Mouse (Mus musculus) fat pad, adult 2 months (tissue): ENCODE measurements around the gene Rgs7.

Experiments
- DNase-seq: peaks from one replicate; pipeline ENCODE4 v3.0.0-alpha.2; 2011; ENCODE audit warnings: low read depth, low spot score; ENCODE audit errors: extremely low read depth

Gene Rgs7

DNA sequence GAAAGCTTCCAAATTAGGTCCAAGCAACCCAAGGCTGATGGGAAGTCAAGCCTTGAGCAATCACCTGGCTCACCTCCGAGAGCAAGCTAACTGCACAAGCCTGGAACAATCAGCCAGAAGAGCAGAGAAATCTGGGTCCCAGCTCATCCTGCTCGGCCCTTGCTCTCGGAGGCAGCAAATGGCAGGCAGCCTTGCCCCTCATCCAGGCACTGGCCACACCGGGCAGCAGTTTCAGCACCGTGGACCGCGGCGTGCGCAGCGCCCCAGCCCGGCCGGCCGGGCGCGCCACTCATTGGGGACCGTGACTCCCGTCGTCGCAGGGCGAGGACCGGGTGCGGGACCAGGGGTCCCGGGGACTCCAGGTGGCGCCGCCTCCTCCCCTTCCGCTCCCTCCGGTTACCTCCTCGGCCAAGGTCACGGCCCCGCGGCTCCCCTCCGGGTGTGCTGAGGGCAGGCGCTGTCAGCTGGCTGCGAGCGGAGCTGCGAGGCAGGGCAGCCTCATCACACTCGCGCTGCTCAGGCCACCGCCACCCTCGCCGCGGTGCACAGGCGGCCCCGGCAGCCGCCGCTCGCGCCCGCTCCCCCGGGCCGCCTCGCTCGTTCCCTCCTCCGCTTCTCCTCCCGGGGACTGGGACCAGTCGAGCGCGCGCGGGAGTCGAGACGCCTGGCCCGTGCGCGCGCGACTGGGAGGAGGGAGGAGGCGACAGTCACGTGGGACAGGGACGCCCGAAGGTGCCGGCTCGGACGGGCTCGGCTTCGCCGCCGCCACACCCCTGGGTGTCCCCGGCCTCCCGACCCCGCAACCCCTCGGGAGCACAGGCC is at the start of gene Rgs7:
Gene Rgs7, minus strand, starts transcription at position 640 of the 822 bp plus-strand sequence.
- DNase-seq = no peak

DNA sequence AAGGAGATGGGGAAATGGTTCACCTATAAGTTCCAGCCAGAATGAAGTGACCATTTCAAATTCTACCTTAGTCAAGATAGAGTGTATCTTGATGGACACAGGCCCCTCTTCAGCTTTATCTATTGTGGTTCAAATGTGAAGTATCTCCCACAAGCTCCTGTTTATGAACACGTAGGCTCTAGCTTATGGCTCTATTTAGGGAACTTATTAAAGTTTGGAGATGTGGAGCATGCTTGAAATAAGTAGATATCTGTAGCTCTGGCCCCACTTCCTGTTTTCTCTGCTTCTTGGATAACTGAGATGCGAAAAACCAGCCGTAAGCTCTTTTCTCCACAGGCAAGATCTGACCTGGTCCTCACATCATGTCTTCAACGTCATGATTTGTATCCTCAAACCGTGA is 48.4 kb upstream of the Rgs7 start:
- no peak for DNase-seq

DNA sequence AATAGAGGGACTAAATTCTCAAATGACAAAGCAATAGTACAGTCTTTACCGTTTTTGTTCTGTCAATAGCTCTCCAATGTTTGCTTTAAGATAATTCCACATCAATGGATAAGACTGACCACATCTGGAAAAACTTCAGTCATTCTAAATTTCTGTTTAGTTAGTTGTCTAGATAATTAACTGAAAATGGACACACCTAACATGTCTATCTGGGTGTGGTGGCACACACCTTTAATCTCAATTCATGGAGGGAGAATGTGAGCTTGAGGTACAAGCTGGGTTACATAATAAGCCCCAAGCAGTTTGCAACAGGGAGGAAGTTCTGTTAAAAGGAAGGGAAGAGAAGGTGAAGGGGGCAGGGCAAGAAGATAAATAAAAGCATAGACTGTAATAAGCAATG is 45.0 kb upstream of the Rgs7 start:
- DNase-seq = no peak

DNA sequence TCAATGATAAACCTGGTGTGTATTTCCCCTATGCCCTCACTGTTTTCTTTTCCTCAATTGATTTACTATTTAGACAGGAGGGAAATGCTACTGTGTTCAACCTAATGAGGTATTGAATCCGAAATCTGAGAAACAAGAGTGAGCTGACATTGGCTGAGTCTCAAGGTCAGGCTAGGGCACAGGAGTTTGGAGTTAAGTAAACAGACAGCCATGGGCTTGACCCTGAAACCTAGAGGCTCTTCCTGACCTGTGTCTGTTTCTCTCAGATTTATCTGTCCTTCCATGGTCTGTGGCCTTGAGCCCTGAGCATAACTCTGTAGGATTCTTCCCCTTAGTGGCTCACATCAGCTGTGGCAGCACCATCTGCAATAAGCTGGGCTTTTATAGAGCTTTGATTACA is 37.6 kb upstream of the Rgs7 start:
- DNase-seq = no peak

DNA sequence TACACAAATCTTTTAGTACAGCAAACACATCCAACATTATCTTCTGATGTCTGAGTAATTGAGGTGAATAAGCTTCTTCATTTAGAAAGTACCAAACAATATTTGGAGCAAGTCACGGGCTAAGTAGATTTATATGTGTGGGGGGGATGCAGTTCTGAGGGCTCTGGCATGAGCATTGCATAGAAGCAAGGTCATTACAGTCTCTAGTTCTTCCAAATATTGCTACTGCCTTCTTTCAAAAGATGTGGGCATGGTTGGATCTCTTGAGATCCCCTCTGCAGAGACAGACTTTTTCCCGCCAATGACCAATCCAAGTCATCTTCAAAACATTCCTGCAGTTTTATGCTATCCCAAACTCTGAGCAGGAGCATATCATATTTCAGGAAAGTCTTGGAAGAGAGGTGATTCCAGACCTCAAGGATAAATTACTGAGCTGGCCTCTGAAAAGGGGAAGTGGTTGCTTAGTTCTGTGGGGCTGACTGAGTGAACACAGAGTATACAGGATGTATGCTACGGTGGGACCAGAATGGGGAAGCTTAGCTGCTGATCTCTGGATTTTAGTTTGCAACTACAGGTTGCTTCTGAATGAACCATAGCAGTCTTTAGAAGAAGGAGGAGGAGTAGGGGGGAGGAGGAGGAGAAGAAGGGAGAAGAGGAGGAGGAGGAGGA is 32.5 kb upstream of the Rgs7 start:
- no peak for DNase-seq

DNA sequence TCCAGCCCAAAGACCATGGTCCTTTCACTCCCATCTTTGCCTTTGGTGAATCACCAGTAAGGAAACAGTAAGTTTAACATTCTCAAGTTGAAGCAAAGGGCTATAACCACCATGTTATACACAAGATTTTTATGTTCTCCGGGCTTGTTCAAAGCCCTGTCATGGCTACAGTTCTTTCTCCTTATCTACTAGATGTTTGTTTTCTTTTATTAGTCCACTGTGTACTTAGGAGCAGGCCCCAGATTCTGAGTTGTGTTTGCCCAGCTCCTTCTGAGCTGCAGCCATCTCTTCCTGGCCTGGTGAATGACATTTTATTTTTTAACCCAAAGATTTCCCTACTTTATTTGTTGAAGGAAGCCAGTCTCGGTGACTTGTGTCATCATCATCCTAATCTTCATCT is 31.3 kb upstream of the Rgs7 start:
- no peak for DNase-seq

DNA sequence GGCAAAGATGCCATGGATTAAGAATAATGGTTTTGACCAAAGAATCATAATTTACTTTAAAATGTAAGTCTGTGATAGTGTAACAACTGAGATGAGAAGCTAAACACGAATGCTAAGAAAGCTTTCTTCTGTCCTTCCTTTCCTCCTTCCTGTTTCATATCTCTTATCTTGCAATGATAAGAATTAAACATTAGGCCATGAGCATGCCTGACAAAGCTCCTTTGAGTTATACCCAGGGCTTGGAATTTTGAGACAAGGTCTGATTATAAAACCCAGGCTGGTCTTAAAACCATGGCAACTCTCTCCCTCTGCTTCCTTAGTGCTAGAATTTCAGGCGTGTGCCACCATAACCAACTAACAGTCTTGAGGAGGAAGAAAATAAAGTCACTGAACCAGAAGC is 22.2 kb upstream of the Rgs7 start:
- no peak for DNase-seq

DNA sequence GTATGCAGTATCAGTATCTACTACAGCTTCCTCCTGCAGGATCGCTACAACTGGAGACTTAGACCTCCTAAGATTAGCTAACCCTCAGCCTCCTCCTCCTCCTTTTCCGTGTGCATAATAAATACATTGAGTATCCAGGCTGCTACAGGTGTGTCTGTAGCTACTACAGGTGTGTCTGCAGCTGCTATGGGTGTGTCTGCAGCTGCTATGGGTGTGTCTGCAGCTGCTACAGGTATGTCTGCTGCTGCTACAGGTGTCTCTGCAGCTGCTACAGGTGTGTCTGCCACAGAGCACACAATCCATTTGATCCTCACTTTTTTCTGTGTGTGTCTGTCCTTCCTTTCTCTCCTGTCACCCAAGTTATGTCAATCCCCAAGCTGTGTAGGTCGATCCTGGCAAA is 19.9 kb upstream of the Rgs7 start:
- no peak for DNase-seq

DNA sequence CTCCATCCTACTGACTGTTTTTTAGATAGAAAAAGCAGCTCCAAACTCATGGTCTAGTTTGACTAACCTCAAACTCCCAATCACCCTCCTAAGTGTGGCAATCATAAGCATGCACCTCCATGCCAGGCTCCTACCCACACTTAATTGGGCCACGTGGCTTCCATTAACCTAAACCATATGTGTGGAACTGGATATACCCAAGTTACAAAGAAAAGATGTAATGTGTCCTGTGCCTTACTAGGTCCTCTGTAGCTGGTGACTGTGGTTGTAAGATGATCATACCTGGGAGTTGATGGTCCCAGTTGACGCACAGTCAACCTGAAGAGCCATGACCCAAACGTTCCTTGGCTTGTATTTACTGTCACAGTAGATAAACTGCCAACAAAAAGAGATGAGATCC is 17.7 kb upstream of the Rgs7 start:
- no peak for DNase-seq

DNA sequence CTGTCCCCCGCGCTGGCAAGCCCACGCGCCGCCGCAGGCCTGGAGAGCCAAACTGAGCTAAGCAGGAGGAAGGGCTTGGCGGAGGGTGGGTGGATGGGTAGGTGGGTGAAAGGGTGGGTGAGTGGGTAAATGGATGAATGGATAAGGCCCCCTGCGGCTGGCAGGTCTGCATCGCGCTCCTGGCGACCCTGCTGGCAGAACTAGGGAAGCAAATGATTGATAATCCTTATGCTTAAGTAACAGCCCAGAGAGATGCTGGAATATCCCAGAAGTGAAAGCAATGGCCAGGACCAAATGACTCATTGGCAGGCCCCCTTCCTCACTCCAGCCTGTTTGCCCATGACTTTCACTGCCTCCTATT is 363 bp upstream of the Rgs7 start:
- no peak for DNase-seq

DNA sequence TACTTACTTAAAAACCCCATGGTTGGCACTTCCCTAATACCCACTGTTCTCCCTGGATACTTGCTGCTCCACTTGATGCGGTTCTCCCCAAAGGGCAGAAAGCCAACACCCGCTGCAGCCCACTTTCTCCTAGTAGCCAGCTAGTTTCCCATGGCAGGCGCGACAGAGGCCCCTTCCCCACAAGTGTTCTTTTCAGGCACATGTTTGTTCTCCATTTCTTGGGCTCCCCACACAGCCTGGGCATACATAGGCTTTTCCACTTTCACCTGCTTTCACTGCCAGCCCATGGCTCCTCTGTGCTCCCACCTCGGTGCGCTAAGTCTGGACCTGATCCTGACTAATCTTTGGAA is 814 bp downstream of the Rgs7 start:
- DNase-seq = no peak

DNA sequence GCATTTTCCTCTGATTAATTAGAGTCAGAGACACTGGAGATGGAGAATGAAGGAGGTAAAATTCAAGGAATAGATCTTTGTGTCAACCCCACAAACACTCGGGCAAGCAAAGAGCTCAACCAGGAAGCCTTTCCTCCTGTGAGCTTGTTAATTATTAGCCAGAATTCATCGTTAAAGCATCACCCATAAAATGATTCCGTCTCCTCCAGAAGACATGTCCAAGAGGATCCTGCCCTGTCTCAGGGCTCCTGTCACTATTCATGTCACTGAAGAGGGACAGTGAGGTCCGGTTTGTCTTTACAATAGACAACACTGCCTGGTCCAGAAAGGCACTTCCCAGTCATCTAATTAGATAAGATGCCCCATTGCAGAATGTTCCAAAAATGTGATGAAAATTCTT is 7.2 kb downstream of the Rgs7 start:
- DNase-seq = no peak

DNA sequence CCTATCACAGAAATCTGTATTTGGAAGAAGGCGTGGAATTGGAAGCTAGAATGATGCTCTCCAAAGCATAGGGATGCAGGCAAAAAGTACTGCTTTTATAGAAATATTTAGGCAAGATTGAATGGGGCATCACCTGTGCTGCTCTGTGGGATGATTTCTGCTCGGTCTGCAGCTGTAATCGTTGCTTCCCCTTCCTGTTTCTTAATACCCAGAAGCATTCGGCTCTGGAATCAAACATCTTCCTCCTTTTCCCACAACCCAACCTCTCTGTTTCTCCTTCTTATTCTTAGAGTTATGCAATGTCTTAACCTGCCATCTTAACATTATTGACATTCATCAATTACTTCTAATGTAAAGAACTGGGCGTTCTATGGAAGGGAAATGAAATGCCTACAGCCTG is 19.2 kb downstream of the Rgs7 start:
- no peak for DNase-seq

DNA sequence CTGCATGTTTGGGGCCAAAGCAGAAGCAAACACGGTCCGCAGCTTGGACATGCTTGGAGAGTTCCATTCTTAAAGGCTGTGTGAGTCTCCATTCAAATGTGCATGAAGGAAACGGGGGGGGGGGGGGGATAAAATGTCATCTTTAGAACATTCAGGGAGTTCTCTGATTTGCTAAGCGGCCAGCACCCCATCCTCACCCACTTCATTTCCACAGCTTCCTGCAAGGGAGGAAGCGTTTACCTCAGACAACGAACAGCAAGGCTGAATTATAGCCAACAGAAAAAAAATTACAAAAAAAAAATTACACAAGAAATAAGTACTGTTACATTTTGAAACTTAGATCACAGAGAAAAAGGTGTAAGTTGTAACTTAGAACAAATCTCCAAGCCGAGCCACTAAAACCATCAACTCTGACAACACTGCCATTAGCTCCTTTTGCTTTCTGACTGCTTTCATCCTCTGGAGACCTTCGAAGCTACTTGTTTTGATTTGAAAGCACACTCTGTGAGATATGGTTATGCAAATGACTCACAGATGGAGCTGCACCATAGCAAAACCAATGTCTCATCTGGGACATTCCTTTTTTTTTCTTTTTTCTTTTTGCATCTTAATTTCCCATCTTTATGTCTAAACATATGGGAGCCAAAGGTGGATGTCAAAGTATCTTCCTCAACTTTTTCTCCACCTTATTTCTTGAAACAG is 23.1 kb downstream of the Rgs7 start:
- DNase-seq = no peak

DNA sequence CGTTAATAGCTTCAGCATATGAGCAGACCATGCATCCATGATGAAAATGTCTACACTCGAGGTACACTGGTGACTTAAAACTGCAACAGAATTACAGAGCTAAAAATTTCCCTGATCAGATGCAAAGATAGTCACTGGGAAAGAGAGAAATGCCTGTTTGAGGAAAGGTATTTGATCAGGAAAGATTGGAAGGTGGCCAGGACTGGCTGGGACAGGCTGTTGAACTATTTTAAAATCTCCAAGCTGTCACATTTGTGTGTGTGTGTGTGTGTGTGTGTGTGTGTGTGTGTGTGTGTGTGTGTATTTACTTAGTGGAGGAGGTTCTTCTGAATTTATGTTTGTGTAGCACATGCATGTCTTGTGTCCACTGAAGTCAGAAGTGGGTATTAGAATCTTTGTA is 27.7 kb downstream of the Rgs7 start:
- DNase-seq = no peak

DNA sequence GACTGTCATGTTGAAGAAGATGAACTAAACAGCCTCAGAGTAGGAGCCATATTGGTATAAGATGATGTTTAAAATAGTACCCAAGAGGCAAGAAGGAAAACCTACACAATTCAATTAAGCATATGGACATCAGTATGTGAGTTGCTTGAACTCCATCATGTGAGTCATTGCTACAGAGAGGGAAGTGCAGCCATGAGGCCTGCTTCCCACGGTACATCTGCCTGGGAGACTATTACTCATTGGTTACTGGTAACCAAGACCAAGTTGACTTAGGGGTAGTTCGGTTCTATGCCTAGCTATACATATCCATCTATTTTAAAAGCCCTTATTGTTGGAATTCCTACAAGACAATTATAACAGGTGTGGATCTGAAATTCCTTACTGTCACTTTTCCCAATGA is 29.9 kb downstream of the Rgs7 start:
- DNase-seq = no peak

DNA sequence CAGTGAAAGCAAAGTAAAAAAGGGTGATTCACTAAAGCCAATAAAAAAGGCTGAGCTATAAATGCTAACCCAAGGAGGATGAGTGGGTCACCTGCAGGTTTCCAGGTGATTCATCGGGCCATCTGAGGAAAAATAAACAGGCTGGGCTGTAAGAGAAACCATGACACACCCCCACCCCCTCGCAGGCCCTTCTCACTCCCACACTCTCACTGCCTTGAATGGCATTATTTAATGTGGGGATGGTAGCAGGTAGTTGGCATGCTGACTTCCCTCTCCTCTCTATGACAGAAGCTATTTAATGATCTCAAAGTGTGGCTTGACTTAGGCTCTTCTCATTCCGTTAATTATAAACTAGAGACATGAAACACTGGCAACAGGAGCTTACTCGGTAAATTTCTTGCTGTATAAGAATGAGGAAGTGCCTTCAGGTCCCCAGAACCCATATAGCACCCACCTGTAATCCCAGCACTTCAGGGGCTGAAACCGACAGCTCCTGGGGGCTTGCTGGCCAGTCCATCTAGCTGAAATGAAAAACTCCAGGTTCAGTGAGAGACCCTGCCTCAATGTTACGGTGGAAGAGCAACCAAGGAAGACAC is 38.2 kb downstream of the Rgs7 start:
- DNase-seq = no peak

DNA sequence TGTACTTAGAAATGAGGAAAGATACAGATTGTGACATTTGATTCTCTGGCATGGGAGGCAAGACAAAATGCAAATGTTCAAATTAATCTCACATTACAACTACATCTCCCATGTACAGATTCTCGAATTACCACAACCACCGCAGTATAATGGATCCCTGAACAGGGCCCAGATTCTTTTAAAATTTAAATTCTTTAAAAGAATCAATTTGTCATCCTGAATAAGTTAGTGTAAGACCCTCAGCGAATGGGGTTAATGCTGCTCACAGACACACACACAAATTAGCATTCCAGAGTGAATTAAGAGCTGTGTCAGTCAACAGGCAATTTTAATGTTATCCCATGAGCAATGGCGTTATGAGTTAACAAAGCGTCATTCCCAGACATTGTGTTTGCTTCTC is 44.3 kb downstream of the Rgs7 start:
- no peak for DNase-seq

DNA sequence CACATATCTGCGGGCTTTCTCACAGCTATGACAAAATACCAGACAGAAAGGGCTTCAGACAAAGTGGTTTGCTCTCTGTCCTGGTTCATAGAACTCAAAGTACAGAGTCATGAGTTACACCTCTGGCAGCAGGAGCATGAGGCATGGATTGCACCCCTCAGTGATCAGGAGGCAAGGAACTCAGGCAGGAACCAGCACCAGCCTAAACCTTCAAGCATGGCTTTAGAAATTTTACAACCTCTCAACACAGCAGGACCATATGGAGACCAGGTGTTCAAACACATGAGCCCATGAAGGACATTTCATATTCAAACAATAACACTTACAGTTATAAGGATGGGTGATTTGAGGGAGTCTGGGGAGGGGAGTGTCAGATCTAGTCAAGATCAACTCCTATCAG is 49.4 kb downstream of the Rgs7 start:
- no peak for DNase-seq

DNA sequence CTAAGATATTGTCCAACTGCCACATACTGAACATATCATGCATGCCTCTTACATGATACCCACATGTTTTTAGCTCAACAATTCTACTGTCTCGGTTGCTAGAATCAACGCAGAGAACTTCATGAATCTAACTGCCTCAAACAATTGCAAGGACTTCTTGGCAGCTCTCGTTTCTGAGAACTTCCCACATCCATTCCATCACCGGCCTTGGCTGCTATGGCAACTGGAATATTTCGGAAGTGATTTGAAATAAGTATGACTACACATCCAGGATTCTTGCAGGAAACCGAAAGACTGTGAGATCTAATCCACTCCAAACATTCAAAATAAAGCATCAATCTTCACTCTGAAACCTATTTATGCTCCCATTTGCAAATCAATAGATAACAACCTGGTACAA is 50.3 kb downstream of the Rgs7 start:
- no peak for DNase-seq

DNA sequence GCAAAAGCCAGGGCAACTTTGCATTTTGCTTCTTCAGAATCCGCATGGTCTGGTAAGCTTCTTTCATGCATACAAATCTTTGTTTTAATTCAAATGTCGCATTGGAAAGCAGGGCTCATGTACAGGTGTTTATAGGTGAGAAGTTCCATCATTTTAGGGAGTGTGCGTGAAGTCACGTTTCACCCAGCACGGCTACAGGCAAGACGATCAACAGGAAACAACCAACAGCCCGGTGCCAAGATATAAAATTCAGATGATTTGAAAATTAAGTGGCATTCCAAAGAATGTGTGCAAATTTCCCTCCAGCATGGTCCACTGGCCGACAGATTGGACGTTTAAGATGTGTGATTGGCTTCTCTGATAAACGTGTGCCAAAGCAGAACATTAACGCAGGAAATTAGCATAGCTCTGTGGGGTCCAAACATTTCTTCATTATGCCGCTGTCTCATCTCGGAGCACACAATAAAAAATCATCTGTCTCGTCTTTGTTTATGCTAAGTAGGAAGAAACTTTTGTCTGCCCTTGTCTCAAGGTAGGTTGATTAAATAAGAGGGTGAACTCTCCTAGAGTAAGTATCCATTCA is 58.6 kb downstream of the Rgs7 start:
- no peak for DNase-seq

DNA sequence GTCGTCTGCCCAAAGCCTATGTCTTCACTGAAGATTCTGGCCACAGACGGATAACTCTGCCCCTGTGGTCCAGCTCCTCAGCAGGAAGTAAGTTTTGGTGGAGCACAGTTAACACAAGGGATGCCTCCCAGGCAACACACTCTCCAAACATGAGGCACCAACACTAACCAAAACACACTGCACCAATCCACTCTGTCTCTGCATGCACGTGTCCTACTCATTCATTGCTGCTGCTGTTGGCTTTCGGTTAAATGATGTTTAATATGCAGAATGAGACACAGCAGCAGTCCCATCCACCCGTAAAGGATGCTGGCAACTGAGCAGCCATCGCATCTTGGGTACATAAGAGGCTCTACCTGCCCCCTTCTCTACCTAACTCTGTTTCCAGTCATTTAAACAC is 59.2 kb downstream of the Rgs7 start:
- DNase-seq = no peak
